Mouse (Mus musculus): ENCODE measurements around the gene Zbtb20.

The Zbtb20 gene

DNA sequence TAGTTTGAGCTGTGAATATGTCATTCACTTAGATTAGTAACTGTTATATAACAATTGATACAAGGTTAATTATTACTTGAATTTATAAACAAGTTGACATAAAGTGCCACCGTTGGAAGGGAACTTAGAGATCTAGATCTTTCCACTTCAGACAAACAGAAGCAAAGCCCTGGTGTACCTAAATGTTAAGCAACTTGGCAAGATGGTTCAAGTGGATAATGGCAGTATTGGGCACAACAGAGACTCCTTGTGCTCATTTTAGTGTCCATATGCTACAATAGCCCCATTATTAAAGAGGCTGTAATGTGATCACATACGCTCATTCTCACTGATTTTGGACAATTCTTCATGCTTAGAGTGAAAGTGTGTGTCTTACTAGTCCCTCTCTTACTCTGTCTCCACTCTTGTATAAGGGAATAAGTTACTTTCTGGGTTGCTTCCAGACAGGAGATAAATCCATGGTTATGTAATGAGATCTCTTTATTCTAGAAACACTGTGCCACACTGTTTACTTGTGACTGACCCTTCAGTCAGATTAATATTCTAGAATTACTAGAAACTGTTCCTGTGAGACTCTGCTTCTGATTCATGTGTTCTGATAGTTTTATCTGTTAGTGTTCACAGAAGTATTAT is 293.7 kb downstream of the Zbtb20 start:
- no peak for DNase-seq (ENCODE audit: low read depth, low spot score)
- no peaks in the 10 kb centered on the region; the same call in 1 of the 2 replicates for H3K27me3 ChIP-seq (ENCODE audit: control insufficient read depth, insufficient read depth, low read length, poor library complexity, severe bottlenecking)
- H3K36me3 ChIP-seq (ENCODE audit: control insufficient read depth, insufficient read depth, low read length, poor library complexity, severe bottlenecking), result no peaks in the 10 kb centered on the region

DNA sequence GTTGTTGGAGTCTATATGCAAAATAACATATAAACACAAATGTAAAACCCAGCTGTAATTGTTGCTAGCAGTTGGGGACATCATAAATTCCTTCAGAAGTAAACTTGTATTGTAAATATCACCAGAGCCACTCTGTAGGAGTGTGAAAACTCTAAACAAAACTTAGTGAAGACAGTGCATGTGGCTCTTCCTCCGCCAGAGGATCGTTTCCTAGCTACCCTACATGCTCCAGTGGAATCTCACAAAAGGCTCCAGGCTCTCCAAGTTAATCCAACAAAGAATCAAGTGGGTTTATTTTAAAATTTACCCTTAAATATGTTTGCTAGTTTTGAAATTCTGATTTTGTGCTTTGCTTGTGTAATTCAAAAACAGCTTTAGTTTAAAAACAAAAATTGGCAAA is 296.5 kb downstream of the Zbtb20 start:
- Histone ChIP-seq H3K36me3 (ENCODE audit: control insufficient read depth, insufficient read depth, low read length, poor library complexity, severe bottlenecking) (no peaks in the 10 kb centered on the region), H3K27me3 (ENCODE audit: control insufficient read depth, insufficient read depth, low read length, poor library complexity, severe bottlenecking) (no peaks in the 10 kb centered on the region)
- DNase-seq (ENCODE audit: low read depth, low spot score), result no peak

DNA sequence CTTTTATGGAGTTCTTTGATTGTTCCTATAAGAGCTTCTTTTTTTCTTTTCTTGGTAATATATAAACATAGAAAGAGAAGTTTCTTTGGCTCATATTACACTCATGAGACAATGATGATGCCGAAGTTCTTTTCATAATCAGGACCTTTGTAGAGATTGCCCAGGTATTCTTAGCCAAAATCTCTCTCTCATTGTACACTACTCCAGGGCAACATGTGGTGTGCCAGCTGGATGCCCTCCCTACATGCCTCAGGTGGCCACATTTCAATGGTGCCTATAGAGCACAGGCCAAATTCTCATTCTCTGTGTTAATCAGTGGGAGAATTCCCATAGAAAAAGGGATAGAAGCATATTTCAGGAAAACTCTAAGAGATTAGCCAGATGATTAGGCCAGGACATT is 297.2 kb downstream of the Zbtb20 start:
- H3K27me3 ChIP-seq (ENCODE audit: control insufficient read depth, insufficient read depth, low read length, poor library complexity, severe bottlenecking), result no peaks in the 10 kb centered on the region
- DNase-seq (ENCODE audit: low read depth, low spot score), result no peak
- no peaks in the 10 kb centered on the region for H3K36me3 ChIP-seq (ENCODE audit: control insufficient read depth, insufficient read depth, low read length, poor library complexity, severe bottlenecking)

DNA sequence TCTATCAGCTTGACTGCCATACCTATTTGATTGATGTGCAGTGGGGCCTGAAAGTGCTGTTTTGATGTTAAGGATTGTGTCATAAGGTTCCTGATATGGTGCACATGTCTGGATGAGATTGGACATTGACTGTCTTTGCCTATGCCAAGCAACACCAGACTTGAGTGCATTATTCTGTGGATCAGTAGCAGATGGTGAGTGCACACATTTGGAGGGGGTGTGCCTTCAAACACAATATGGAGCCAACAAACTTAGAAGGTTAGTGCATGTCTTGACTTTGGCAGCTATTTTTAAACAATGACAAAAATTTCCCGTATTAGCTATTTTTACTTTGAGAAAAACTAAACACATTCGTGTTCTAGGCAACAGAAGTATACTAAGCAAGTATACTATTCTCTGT is 299.1 kb downstream of the Zbtb20 start:
- no peaks in the 10 kb centered on the region for H3K27me3 ChIP-seq (ENCODE audit: control insufficient read depth, insufficient read depth, low read length, poor library complexity, severe bottlenecking)
- no peak for DNase-seq (ENCODE audit: low read depth, low spot score)
- no peaks in the 10 kb centered on the region for H3K36me3 ChIP-seq (ENCODE audit: control insufficient read depth, insufficient read depth, low read length, poor library complexity, severe bottlenecking)

DNA sequence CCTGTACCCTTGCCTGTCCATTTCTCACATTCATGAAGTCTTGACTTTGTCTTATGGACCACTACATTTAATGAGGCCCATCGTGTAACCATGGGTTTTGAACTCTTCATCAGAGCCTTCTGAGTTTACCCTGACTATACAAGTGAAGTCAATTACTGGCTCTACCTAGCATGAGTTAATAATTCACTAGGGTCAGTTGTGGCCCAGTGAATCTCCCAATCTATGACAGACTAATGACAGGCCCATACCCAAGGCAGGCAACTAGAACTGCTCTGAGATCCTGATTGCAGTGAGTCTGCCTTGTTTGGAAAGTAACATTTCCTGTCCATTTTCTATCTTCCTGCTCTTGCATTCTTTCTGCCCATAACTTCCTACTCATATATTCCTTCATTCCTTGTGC is 305.4 kb downstream of the Zbtb20 start:
- H3K36me3 ChIP-seq (ENCODE audit: control insufficient read depth, insufficient read depth, low read length, poor library complexity, severe bottlenecking), result no peaks in the 10 kb centered on the region
- DNase-seq (ENCODE audit: low read depth, low spot score), result no peak
- H3K27me3 ChIP-seq (ENCODE audit: control insufficient read depth, insufficient read depth, low read length, poor library complexity, severe bottlenecking), result no peaks in the 10 kb centered on the region

DNA sequence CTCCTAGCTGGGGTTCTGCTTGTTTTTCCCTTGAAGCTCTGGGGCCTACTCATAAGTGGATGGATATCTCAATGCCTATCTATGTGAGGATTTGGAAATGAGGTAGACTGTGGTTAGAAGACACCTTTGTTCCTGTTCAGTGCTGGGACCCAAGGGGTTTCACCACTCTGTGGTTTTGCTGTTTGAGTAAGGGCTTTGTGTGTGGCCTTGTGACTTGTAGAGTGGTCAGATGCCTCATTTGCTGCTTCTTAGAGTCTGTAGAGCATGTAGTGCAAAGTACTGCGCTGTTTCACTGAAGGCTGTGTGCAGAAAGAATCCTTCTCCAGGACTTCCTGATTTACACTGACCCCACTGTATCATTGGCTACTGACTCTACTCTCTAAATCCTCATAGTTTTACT is 314.7 kb downstream of the Zbtb20 start:
- peak; percentile 4 for DNase-seq (ENCODE audit: low read depth, low spot score)
- no peaks in the 10 kb centered on the region for H3K36me3 ChIP-seq (ENCODE audit: control insufficient read depth, insufficient read depth, low read length, poor library complexity, severe bottlenecking)
- no peaks in the 10 kb centered on the region for H3K27me3 ChIP-seq (ENCODE audit: control insufficient read depth, insufficient read depth, low read length, poor library complexity, severe bottlenecking)

DNA sequence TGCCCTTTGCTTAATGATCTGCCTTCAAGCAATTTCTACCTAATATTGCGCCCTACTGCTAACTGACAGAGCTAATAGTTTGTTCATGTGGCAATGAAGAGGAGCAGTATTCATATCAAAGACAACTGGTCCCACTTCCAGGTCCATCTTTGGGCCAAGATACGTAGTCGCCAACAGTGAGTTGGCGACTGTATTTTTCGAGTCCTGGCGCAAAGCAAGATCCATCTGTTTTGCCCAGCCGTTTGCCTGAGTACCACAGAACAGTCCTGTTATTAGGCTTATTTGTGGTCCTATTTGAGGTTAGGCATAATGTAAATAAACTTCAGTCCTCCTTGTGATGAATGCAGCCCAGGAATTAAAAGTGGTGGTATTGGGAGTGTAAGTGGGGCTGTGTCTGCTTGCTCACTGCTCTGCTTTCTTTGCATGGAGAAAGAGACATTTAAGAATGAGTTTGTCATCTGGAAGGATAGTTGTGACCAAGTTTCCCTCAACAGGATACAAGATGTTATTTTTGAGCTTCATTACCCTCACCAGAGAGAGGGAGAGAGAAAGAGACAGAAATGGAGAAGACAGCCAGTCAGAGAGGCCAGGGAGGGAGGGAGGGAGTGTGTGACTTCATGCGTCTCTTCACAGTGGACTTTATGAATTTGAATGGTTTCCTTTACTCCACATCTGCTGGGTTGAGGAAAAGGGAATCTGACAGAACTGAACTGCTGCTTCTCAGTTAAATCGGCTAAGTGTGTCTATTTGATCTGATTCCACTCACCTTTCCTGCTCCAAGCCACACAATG is 315.6 kb downstream of the Zbtb20 start:
- Histone ChIP-seq H3K27me3 (ENCODE audit: control insufficient read depth, insufficient read depth, low read length, poor library complexity, severe bottlenecking) (no peaks in the 10 kb centered on the region), H3K36me3 (ENCODE audit: control insufficient read depth, insufficient read depth, low read length, poor library complexity, severe bottlenecking) (no peaks in the 10 kb centered on the region)
- no peak for DNase-seq (ENCODE audit: low read depth, low spot score)

DNA sequence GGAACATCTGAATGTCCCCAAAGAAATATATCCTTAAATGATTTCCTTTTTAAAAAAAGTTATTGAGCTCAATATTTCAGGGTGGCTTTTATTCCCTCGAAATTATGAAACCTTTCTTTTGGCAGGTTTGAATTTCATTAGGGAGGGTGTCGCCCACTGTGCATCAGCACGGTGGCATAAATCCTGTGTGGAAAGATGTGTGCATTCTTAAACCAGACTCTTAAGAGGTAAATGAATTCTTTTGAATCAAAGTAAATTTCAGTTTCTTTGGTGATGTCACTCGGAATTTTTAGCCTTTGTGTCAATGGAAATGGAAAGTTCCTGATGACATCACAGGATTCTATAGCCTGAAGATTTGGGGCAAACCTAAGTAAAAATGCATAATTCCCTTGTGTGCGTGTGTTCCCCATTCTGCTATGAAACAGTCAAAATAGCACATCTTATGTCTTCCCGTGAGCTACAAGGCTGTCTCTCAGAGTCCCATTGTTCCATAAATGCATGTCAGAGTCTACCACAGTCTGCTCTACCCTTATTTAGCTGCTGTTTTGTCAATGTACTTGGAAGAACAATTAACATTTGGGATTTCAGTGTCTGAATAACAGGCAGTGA is 318.1 kb downstream of the Zbtb20 start:
- no peaks in the 10 kb centered on the region for H3K27me3 ChIP-seq (ENCODE audit: control insufficient read depth, insufficient read depth, low read length, poor library complexity, severe bottlenecking)
- no peak for DNase-seq (ENCODE audit: low read depth, low spot score)
- no peaks in the 10 kb centered on the region for H3K36me3 ChIP-seq (ENCODE audit: control insufficient read depth, insufficient read depth, low read length, poor library complexity, severe bottlenecking)

DNA sequence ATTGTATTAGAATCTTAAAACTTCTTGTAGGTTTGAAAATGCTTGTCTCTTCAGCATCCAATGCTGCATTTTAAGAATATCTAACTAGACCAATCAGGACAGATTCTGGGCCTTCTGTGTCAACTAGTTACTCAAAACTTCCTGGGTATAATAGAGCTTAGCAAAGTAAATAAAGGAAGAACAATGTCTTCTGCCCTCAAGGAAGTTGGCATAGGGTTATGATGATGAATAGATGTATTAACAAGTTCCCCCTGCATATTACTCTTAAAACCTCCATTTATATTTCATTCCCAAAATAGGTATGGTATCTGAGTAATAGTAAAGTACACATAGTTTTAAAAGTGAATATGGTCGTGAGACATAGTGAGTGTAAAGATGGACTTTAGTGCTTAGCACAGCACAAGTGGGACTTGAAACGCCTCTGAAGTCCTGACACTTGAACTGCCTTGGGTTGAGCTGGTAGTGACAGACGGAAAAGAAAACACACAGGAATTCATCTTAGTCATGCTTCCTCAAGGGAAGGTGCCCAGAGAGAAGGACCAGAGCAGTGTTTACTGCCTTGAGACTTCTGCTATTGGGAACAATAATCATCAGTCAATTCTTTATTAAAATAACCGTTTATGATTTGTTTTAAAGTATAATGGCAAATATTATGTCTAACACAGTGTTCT is 341.8 kb downstream of the Zbtb20 start:
- H3K27me3 ChIP-seq (ENCODE audit: control insufficient read depth, insufficient read depth, low read length, poor library complexity, severe bottlenecking), result no peaks in the 10 kb centered on the region
- no peaks in the 10 kb centered on the region for H3K36me3 ChIP-seq (ENCODE audit: control insufficient read depth, insufficient read depth, low read length, poor library complexity, severe bottlenecking)
- no peak for DNase-seq (ENCODE audit: low read depth, low spot score)

DNA sequence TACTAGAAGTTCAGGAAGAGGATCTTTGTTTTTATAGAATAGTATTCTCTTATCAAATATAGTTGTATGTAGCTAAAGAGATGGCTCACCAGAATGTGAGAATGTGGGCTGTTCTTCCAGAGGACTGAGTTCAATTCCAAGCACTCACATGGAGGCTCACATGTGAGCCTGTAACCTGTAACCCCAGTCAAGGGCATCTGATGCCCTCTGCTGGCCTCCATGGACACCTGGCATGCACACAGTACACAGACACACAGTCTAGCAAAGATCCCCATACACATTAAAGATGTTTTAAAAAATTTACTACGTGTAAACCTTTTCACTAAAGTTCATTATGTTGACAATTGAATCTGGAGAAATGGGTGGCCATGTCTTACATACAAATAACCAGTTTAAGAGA is 343.7 kb downstream of the Zbtb20 start:
- DNase-seq (ENCODE audit: low read depth, low spot score), result peak; percentile 6
- no peaks in the 10 kb centered on the region for H3K27me3 ChIP-seq (ENCODE audit: control insufficient read depth, insufficient read depth, low read length, poor library complexity, severe bottlenecking)

DNA sequence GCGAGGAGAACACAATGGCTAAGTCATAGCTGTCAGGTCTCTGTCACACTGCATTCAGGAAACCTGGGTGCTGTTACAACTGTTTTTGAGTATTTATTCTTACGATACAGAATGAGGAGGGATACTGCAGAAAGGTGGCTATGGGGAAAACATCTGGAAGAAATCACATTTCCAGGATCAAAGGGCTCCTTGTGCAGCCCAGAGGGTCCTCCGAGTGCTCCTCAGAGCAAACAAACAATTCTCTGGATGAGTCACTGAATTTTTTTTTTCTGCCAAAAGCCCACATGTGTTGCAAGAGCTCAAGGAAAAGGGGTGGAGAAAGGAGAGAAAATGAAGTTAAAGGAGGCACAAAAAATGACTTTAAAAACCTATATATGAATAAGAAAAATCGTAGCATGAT is 345.6 kb downstream of the Zbtb20 start:
- no peaks in the 10 kb centered on the region for H3K36me3 ChIP-seq (ENCODE audit: control insufficient read depth, insufficient read depth, low read length, poor library complexity, severe bottlenecking)
- H3K27me3 ChIP-seq (ENCODE audit: control insufficient read depth, insufficient read depth, low read length, poor library complexity, severe bottlenecking), result no peaks in the 10 kb centered on the region
- no peak for DNase-seq (ENCODE audit: low read depth, low spot score)

More for the DNA sequence above, 343.7 kb downstream of the Zbtb20 start:
- no peaks in the 10 kb centered on the region for H3K36me3 ChIP-seq (ENCODE audit: control insufficient read depth, insufficient read depth, low read length, poor library complexity, severe bottlenecking)

DNA sequence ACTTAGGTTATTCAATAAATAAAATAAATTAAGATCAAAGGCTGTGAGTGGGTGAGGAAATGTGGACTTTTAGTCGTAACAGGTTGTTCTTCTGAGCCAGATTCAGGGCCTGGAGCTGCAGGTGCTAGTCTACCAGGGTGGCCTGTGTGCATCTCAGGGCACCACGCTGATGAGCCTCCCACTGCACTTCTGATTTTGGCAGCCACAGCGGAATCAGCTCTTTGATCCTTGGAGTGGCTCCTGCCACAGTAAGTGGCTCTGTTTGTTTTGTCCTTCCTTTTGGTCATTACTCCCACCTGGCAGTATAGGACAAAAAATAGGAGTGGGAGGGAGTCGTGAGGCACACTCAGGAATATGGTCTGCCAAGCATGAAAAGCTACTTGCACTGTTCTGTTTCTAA is 354.6 kb downstream of the Zbtb20 start:
- H3K27me3 ChIP-seq (ENCODE audit: control insufficient read depth, insufficient read depth, low read length, poor library complexity, severe bottlenecking), result no peaks in the 10 kb centered on the region
- H3K36me3 ChIP-seq (ENCODE audit: control insufficient read depth, insufficient read depth, low read length, poor library complexity, severe bottlenecking), result no peaks in the 10 kb centered on the region
- DNase-seq (ENCODE audit: low read depth, low spot score), result no peak

DNA sequence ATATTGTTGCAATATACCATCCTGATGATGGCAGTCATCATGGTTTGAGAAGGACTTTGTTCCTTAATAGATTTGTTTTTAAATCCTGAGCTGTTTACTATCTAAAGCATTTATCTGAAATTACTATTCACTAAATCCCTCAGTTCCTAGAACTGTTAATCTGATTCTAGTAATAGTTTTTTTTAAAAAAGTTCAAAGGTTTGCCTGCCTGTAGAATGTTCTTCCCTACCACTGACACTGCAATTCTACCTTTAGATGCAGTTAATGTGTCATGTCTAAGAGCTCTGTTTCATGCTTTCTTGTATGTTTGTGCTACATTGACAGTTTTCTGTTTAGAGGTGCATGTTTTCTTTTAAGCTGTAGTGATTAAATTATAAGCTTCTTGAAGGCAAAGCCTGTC is 358.6 kb downstream of the Zbtb20 start:
- Histone ChIP-seq H3K27me3 (ENCODE audit: control insufficient read depth, insufficient read depth, low read length, poor library complexity, severe bottlenecking) (no peaks in the 10 kb centered on the region), H3K36me3 (ENCODE audit: control insufficient read depth, insufficient read depth, low read length, poor library complexity, severe bottlenecking) (no peaks in the 10 kb centered on the region)
- DNase-seq (ENCODE audit: low read depth, low spot score), result no peak

DNA sequence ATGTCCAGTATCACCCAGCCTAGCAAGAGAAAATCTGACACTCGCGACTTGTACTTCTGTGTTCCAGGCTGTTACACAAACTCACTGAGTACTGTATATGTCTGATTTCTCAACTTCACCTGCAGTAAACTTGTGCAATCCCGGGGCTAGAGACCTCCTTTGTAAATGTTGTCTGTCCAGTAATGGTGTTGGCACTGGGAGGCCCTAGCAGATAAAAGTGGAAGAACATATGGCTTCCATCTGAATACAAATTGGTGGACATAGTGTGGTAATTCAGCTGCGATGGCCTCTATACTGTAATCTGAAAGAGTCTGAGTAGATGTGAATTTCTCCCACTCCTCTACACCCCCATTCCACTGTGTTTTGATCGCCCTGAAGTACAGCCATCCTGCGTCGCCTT is 359.6 kb downstream of the Zbtb20 start:
- no peaks in the 10 kb centered on the region for H3K36me3 ChIP-seq (ENCODE audit: control insufficient read depth, insufficient read depth, low read length, poor library complexity, severe bottlenecking)
- H3K27me3 ChIP-seq (ENCODE audit: control insufficient read depth, insufficient read depth, low read length, poor library complexity, severe bottlenecking), result no peaks in the 10 kb centered on the region
- no peak for DNase-seq (ENCODE audit: low read depth, low spot score)

DNA sequence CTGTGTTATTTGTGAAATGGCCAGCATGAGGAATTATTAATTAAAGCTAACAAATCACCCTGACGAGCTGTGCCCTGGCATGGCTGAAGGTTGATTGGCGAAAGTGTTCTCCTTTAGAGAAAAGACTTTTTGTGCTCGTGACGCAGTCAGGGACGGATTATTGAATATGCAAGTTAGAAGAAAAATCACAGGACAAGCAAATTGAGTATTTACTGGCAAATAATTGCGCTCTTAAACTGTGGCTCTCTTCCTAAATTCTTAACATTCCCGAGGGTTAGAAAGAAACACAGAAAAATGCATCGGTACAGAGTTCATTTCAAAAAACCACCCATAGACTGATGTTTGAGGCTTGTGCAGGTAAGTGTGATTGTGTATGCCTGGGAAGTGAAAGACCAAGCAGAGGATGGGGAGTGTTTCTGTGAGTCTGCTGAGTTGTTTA is 360.1 kb downstream of the Zbtb20 start:
- no peaks in the 10 kb centered on the region for H3K27me3 ChIP-seq (ENCODE audit: control insufficient read depth, insufficient read depth, low read length, poor library complexity, severe bottlenecking)
- H3K36me3 ChIP-seq (ENCODE audit: control insufficient read depth, insufficient read depth, low read length, poor library complexity, severe bottlenecking), result no peaks in the 10 kb centered on the region
- no peak for DNase-seq (ENCODE audit: low read depth, low spot score)

Measured in splenic B cell, adult 2 months (primary cell).